Mouse (Mus musculus): ENCODE measurements around the gene Gbx1. TPM values are rescaled to one million over a fixed set of nuclear protein-coding genes. Genes with fewer than 3 reads are reported as not detected.

The Gbx1 gene
- polyA plus RNA-seq (2014; fragmentation: Illumina TruSeq; extraction: RNeasy Lipid Tissue Mini Kit (QIAGEN cat#74804); ENCODE audit: low replicate concordance) = not detected

DNA sequence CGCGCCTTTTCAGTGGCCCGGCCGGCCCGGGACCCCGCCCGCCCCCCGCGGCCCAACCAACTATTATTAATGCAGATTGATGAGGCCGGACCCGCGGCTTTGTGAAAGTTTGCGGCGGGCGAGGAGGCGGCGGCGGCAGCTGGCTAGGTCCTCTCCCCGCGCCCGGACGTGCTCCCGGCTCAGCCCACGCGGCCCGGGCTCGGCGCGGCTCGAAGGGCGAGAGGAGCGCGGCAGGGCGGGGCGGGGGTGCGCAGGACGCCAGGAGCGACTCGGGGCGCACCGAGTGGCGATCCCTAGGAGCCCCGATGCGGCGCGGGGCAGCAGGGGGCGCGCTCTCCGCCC, at the start of gene Gbx1:
Gene Gbx1, minus strand, starts transcription at position 314 of the 342 bp plus-strand sequence.

DNA sequence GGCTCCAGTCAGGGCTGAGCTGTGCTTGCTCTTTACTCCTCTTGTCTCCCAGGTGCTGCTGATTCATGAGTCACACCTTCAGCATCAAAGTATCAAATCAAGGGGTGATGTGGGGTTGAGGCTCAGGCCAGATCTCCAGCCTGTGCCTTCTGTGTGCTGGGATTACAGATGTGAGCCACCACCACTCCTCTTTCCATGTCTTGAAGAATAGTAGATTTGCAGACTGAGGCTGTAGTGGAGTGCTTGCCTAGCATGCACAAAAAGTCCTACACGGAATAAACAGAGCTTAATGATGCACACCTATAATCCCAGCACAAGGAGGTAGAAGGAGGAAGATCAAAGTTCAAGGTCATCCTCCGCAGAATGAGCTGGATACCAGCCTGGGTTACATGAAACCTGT, 29.7 kb upstream of the Gbx1 start, which contains the start of gene 4931409K22Rik:
Gene 4931409K22Rik, minus strand, starts transcription at position 101 of the 400 bp plus-strand sequence.

GRCm38 (mm10) chr5:24540387-24541143, 13.6 kb upstream of the Gbx1 start, which contains the start of gene Asb10:
Gene Asb10, minus strand, starts transcription at chr5:24540978.

Other genes starting within 250 kb of the Gbx1 start
- gene Kcnh2, start 175.6 kb downstream of the Gbx1 start, polyA plus RNA-seq (2014; fragmentation: Illumina TruSeq; extraction: RNeasy Lipid Tissue Mini Kit (QIAGEN cat#74804); ENCODE audit: low replicate concordance) = not detected
- 0.19 TPM for gene Nos3, start 162.4 kb downstream of the Gbx1 start, polyA plus RNA-seq (2014; fragmentation: Illumina TruSeq; extraction: RNeasy Lipid Tissue Mini Kit (QIAGEN cat#74804); ENCODE audit: low replicate concordance)
- not detected for gene Atg9b, start 135.1 kb downstream of the Gbx1 start, polyA plus RNA-seq (2014; fragmentation: Illumina TruSeq; extraction: RNeasy Lipid Tissue Mini Kit (QIAGEN cat#74804); ENCODE audit: low replicate concordance)
- gene Abcb8, start 133.5 kb downstream of the Gbx1 start, polyA plus RNA-seq (2014; fragmentation: Illumina TruSeq; extraction: RNeasy Lipid Tissue Mini Kit (QIAGEN cat#74804); ENCODE audit: low replicate concordance) = 2.0 TPM
- gene Asic3, start 113.8 kb downstream of the Gbx1 start, polyA plus RNA-seq (2014; fragmentation: Illumina TruSeq; extraction: RNeasy Lipid Tissue Mini Kit (QIAGEN cat#74804); ENCODE audit: low replicate concordance) = not detected
- 10.0 TPM for gene Cdk5, start 103.7 kb downstream of the Gbx1 start, polyA plus RNA-seq (2014; fragmentation: Illumina TruSeq; extraction: RNeasy Lipid Tissue Mini Kit (QIAGEN cat#74804); ENCODE audit: low replicate concordance)
- 8.6 TPM for gene Slc4a2, start 103.4 kb downstream of the Gbx1 start, polyA plus RNA-seq (2014; fragmentation: Illumina TruSeq; extraction: RNeasy Lipid Tissue Mini Kit (QIAGEN cat#74804); ENCODE audit: low replicate concordance)
- 2.4 TPM for gene Fastk, start 81.9 kb downstream of the Gbx1 start, polyA plus RNA-seq (2014; fragmentation: Illumina TruSeq; extraction: RNeasy Lipid Tissue Mini Kit (QIAGEN cat#74804); ENCODE audit: low replicate concordance)
- gene Tmub1, start 79.3 kb downstream of the Gbx1 start, polyA plus RNA-seq (2014; fragmentation: Illumina TruSeq; extraction: RNeasy Lipid Tissue Mini Kit (QIAGEN cat#74804); ENCODE audit: low replicate concordance) = 2.1 TPM
- gene Agap3, start 75.0 kb downstream of the Gbx1 start, polyA plus RNA-seq (2014; fragmentation: Illumina TruSeq; extraction: RNeasy Lipid Tissue Mini Kit (QIAGEN cat#74804); ENCODE audit: low replicate concordance) = 0.37 TPM
- not detected for gene Asb10, start 13.8 kb upstream of the Gbx1 start, polyA plus RNA-seq (2014; fragmentation: Illumina TruSeq; extraction: RNeasy Lipid Tissue Mini Kit (QIAGEN cat#74804); ENCODE audit: low replicate concordance)
- gene 4931409K22Rik, start 29.6 kb upstream of the Gbx1 start, polyA plus RNA-seq (2014; fragmentation: Illumina TruSeq; extraction: RNeasy Lipid Tissue Mini Kit (QIAGEN cat#74804); ENCODE audit: low replicate concordance) = not detected
- 5.7 TPM for gene Abcf2, start 50.3 kb upstream of the Gbx1 start, polyA plus RNA-seq (2014; fragmentation: Illumina TruSeq; extraction: RNeasy Lipid Tissue Mini Kit (QIAGEN cat#74804); ENCODE audit: low replicate concordance)
- gene Chpf2, start 59.5 kb upstream of the Gbx1 start, polyA plus RNA-seq (2014; fragmentation: Illumina TruSeq; extraction: RNeasy Lipid Tissue Mini Kit (QIAGEN cat#74804); ENCODE audit: low replicate concordance) = 0.63 TPM
- gene Smarcd3, start 97.2 kb upstream of the Gbx1 start, polyA plus RNA-seq (2014; fragmentation: Illumina TruSeq; extraction: RNeasy Lipid Tissue Mini Kit (QIAGEN cat#74804); ENCODE audit: low replicate concordance) = not detected
- gene Nub1, start 158.3 kb upstream of the Gbx1 start, polyA plus RNA-seq (2014; fragmentation: Illumina TruSeq; extraction: RNeasy Lipid Tissue Mini Kit (QIAGEN cat#74804); ENCODE audit: low replicate concordance) = 36.2 TPM
- not detected for gene Wdr86, start 203.5 kb upstream of the Gbx1 start, polyA plus RNA-seq (2014; fragmentation: Illumina TruSeq; extraction: RNeasy Lipid Tissue Mini Kit (QIAGEN cat#74804); ENCODE audit: low replicate concordance)
- gene Crygn, start 230.8 kb upstream of the Gbx1 start, polyA plus RNA-seq (2014; fragmentation: Illumina TruSeq; extraction: RNeasy Lipid Tissue Mini Kit (QIAGEN cat#74804); ENCODE audit: low replicate concordance) = not detected

Measured in small intestine, adult 10 weeks (tissue).